Mouse (Mus musculus): ENCODE measurements around the gene Sult3a1. TPM values are rescaled to one million over a fixed set of nuclear protein-coding genes. Genes with fewer than 3 reads are reported as not detected.

Sult3a1 gene
- total RNA-seq (2014; rRNA removed; ENCODE audit: low replicate concordance) (not detected in 2 replicates), polyA plus RNA-seq (2015; fragmentation: Nextera tagmentation; extraction: Ambion mirVana) (not detected in 2 replicates)

- ATAC-seq (ENCODE audit: insufficient read depth, low read depth) (no peak), DNase-seq (ENCODE audit: low spot score) (no peak)
- Histone ChIP-seq H3K27me3 (ENCODE audit: control insufficient read depth, insufficient read depth, low read length) (no peaks in the 10 kb centered on the region), H3K27ac (ENCODE audit: low read depth) (no peak within 1 kb of the TSS), H3K4me3 (ENCODE audit: low read depth, low read length) (no peak within 1 kb of the TSS), H3K36me3 (replicated peaks; ENCODE audit: control insufficient read depth, insufficient read depth, low read length) (no peaks in the 10 kb centered on the region), H3K9ac (replicated peaks; ENCODE audit: low read depth, low read length) (no peak within 1 kb of the TSS), H3K4me1 (ENCODE audit: control insufficient read depth, insufficient read depth) (no peaks in the 10 kb centered on the region), H3K4me2 (ENCODE audit: low read depth, low read length) (no peak within 1 kb of the TSS), H3K9me3 (replicated peaks; ENCODE audit: control insufficient read depth, low read length) (no peaks in the 10 kb centered on the region)
- TF ChIP-seq CTCF (IDR thresholded peaks at IDR 0.05; ENCODE audit: low read depth) (no peak), EP300 (IDR thresholded peaks at IDR 0.05; ENCODE audit: low read depth) (no peak)
Observed at GRCm38 (mm10) chr10:33857421-33857820, at the start of gene Sult3a1. Gene Sult3a1 (plus strand): TSS chr10:33857721.

DNA sequence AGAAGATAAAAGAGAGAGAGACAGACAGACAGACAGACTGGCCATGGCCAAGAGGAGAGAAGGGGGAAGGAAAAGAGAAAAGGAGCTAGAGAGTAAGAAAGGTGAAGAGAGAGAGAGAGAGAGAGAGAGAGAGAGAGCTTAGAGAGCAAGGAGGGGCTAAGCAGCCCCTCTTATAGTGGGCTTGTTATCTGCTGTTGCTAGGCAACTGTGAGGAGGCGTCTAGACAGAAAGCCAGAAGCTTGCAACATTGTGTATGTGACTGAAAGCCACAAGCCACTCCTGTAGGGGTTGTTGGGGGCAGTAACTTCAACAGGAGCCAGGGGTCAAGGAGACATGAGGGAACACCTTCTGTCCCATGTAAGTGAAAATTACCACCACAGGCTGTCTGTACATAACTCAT is 45.7 kb upstream of the Sult3a1 start:
- Histone ChIP-seq H3K27me3 (ENCODE audit: control insufficient read depth, insufficient read depth, low read length) (no peaks in the 10 kb centered on the region), H3K27ac (ENCODE audit: low read depth) (no peak overlapping the region), H3K9ac (replicated peaks; ENCODE audit: low read depth, low read length) (no peak overlapping the region), H3K4me2 (ENCODE audit: low read depth, low read length) (no peak overlapping the region), H3K4me3 (ENCODE audit: low read depth, low read length) (no peak overlapping the region), H3K36me3 (replicated peaks; ENCODE audit: control insufficient read depth, insufficient read depth, low read length) (no peaks in the 10 kb centered on the region), H3K9me3 (replicated peaks; ENCODE audit: control insufficient read depth, low read length) (no peaks in the 10 kb centered on the region), H3K4me1 (ENCODE audit: control insufficient read depth, insufficient read depth) (no peaks in the 10 kb centered on the region)
- ATAC-seq (ENCODE audit: insufficient read depth, low read depth) (no peak), DNase-seq (ENCODE audit: low spot score) (no peak)
- 14% methylated on average over 1 of the region's 1 CpGs for WGBS
- TF ChIP-seq EP300 (IDR thresholded peaks at IDR 0.05; ENCODE audit: low read depth), result no peak
- TF ChIP-seq CTCF (IDR thresholded peaks at IDR 0.05; ENCODE audit: low read depth), result no peak

DNA sequence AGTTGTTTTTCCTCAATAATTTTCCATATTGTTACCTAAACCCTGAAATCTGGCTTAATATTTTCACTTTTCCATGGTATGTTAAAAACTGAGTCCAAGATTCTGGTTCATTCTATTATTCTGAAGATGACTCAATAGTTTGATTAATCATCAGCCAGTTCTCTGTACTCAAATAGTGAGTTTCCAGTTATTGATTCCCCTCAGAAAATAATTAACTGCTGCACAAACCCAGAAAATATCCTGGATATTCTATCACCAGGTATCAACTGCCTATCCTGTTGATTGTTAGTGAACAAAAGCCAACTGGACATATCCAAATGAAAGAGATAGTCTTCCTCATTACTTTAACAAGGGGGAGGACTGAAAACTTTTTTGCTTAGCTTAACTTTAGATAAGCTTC is 43.3 kb upstream of the Sult3a1 start:
- no peaks in the 10 kb centered on the region for H3K9me3 ChIP-seq (replicated peaks; ENCODE audit: control insufficient read depth, low read length)
- H3K27ac ChIP-seq (ENCODE audit: low read depth), result no peak overlapping the region
- H3K4me3 ChIP-seq (ENCODE audit: low read depth, low read length), result no peak overlapping the region
- TF ChIP-seq EP300 (IDR thresholded peaks at IDR 0.05; ENCODE audit: low read depth) (no peak), CTCF (IDR thresholded peaks at IDR 0.05; ENCODE audit: low read depth) (no peak)
- H3K4me1 ChIP-seq (ENCODE audit: control insufficient read depth, insufficient read depth), result no peaks in the 10 kb centered on the region
- no peak for ATAC-seq (ENCODE audit: insufficient read depth, low read depth)
- no peak for DNase-seq (ENCODE audit: low spot score)
- no peaks in the 10 kb centered on the region for H3K27me3 ChIP-seq (ENCODE audit: control insufficient read depth, insufficient read depth, low read length)
- H3K4me2 ChIP-seq (ENCODE audit: low read depth, low read length), result no peak overlapping the region
- H3K36me3 ChIP-seq (replicated peaks; ENCODE audit: control insufficient read depth, insufficient read depth, low read length), result no peaks in the 10 kb centered on the region
- H3K9ac ChIP-seq (replicated peaks; ENCODE audit: low read depth, low read length), result no peak overlapping the region

DNA sequence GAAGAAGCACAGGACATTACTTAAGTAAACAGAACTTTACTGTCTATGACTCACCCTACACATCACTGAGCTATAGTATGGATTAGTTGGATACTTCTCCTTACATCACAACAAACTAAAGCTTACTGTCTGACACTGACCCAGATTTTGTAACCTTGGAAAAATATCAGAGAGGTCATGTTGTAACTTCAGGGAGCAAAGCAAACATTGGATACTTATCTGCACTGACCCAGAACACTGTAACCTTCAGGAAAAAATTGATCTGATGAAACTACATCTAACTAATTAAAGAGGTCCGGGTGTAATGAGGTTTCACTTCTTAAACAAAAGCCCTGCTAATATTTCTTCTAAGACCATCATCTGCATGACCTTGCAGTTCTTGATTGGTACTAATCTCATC is 40.6 kb upstream of the Sult3a1 start:
- Histone ChIP-seq H3K4me1 (ENCODE audit: control insufficient read depth, insufficient read depth) (no peaks in the 10 kb centered on the region), H3K9me3 (replicated peaks; ENCODE audit: control insufficient read depth, low read length) (no peaks in the 10 kb centered on the region), H3K27me3 (ENCODE audit: control insufficient read depth, insufficient read depth, low read length) (no peaks in the 10 kb centered on the region), H3K9ac (replicated peaks; ENCODE audit: low read depth, low read length) (no peak overlapping the region), H3K36me3 (replicated peaks; ENCODE audit: control insufficient read depth, insufficient read depth, low read length) (no peaks in the 10 kb centered on the region), H3K27ac (ENCODE audit: low read depth) (no peak overlapping the region), H3K4me2 (ENCODE audit: low read depth, low read length) (no peak overlapping the region), H3K4me3 (ENCODE audit: low read depth, low read length) (no peak overlapping the region)
- WGBS, result 54% methylated on average over 1 of the region's 1 CpGs
- ATAC-seq (ENCODE audit: insufficient read depth, low read depth), result no peak
- TF ChIP-seq EP300 (IDR thresholded peaks at IDR 0.05; ENCODE audit: low read depth), result no peak
- TF ChIP-seq CTCF (IDR thresholded peaks at IDR 0.05; ENCODE audit: low read depth), result no peak
- no peak for DNase-seq (ENCODE audit: low spot score)

GRCm38 (mm10) chr10:33820892-33821291 is 36.6 kb upstream of the Sult3a1 start:
- Histone ChIP-seq H3K4me3 (ENCODE audit: low read depth, low read length) (no peak overlapping the region), H3K27ac (ENCODE audit: low read depth) (no peak overlapping the region), H3K9ac (replicated peaks; ENCODE audit: low read depth, low read length) (no peak overlapping the region), H3K9me3 (replicated peaks; ENCODE audit: control insufficient read depth, low read length) (no peaks in the 10 kb centered on the region), H3K4me1 (ENCODE audit: control insufficient read depth, insufficient read depth) (no peaks in the 10 kb centered on the region), H3K27me3 (ENCODE audit: control insufficient read depth, insufficient read depth, low read length) (no peaks in the 10 kb centered on the region), H3K4me2 (ENCODE audit: low read depth, low read length) (no peak overlapping the region), H3K36me3 (replicated peaks; ENCODE audit: control insufficient read depth, insufficient read depth, low read length) (no peaks in the 10 kb centered on the region)
- ATAC-seq (ENCODE audit: insufficient read depth, low read depth) (no peak), DNase-seq (ENCODE audit: low spot score) (no peak)
- 76% methylated on average over 3 of the region's 3 CpGs for WGBS
- no peak for TF ChIP-seq EP300 (IDR thresholded peaks at IDR 0.05; ENCODE audit: low read depth)
- TF ChIP-seq CTCF (IDR thresholded peaks at IDR 0.05; ENCODE audit: low read depth), result no peak

DNA sequence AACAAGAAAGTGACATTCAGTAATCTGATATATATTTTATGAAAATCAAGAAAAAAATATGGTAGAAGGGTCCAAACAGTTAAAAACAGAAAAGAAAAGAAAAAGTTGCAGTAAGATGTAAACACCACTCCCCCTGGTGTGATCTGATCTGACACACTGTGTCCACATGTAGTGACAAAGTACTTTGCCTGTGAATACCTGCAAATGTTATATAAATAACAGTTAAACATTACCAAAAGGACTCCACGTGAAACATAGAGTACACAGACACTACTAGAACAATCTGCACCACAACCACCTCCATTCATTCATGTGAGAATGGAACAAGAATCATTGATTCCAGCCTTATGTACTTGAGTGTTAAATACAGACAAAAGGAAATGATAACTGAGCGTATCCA is 8.5 kb downstream of the Sult3a1 start:
- no peaks in the 10 kb centered on the region for H3K27me3 ChIP-seq (ENCODE audit: control insufficient read depth, insufficient read depth, low read length)
- no peak overlapping the region for H3K27ac ChIP-seq (ENCODE audit: low read depth)
- H3K4me2 ChIP-seq (ENCODE audit: low read depth, low read length), result no peak overlapping the region
- DNase-seq (ENCODE audit: low spot score), result no peak
- H3K4me3 ChIP-seq (ENCODE audit: low read depth, low read length), result no peak overlapping the region
- no peaks in the 10 kb centered on the region for H3K36me3 ChIP-seq (replicated peaks; ENCODE audit: control insufficient read depth, insufficient read depth, low read length)
- no peak for ATAC-seq (ENCODE audit: insufficient read depth, low read depth)
- 67% methylated on average over 2 of the region's 2 CpGs for WGBS
- no peaks in the 10 kb centered on the region for H3K4me1 ChIP-seq (ENCODE audit: control insufficient read depth, insufficient read depth)
- TF ChIP-seq EP300 (IDR thresholded peaks at IDR 0.05; ENCODE audit: low read depth) (no peak), CTCF (IDR thresholded peaks at IDR 0.05; ENCODE audit: low read depth) (no peak)
- no peak overlapping the region for H3K9ac ChIP-seq (replicated peaks; ENCODE audit: low read depth, low read length)
- H3K9me3 ChIP-seq (replicated peaks; ENCODE audit: control insufficient read depth, low read length), result no peaks in the 10 kb centered on the region

Measured in heart, postnatal 0 days (tissue).